Mouse (Mus musculus) limb, embryonic 14.5 days (tissue): Measurements from ENCODE around the gene Alg6. TPM values are rescaled to one million over a fixed set of nuclear protein-coding genes. Genes with fewer than 3 reads are reported as not detected.

ENCODE experiments used
- ATAC-seq: fragments of 200-750 bp; cut with Nextera tagmentation; 2 replicates; pipeline ENCODE4 v1.8.0; 2017; ENCODE audit warnings: low read depth, moderate number of reproducible peaks, moderate TSS enrichment; ENCODE audit not compliant: low FRiP score
- DNase-seq: peaks from one replicate; pipeline ENCODE4 v3.0.0-alpha.2; 2015; ENCODE audit warnings: low spot score
- H3K27ac ChIP-seq: fragments of 300-500 bp; sonication (generic); replicated peaks from 2 replicates; pipeline ENCODE4 v1.5.1; 2014; ENCODE audit warnings: low read depth, mild to moderate bottlenecking, low read length, moderate library complexity, mixed read lengths
- H3K27me3 ChIP-seq: fragments of 300-500 bp; sonication (generic); 2 replicates; pipeline ENCODE4 v1.6.1; 2014; ENCODE audit warnings: low read length, mixed read lengths; ENCODE audit not compliant: control insufficient read depth, insufficient read depth
- H3K36me3 ChIP-seq: fragments of 300-500 bp; sonication (generic); 2 replicates; pipeline ENCODE4 v1.6.1; 2014; ENCODE audit warnings: mild to moderate bottlenecking, low read length, moderate library complexity, mixed read lengths; ENCODE audit not compliant: control insufficient read depth, insufficient read depth
- H3K4me1 ChIP-seq: fragments of 300-500 bp; sonication (generic); 2 replicates; pipeline ENCODE4 v1.6.1; 2014; ENCODE audit warnings: antibody characterized with exemption, low read length, mixed read lengths; ENCODE audit not compliant: control insufficient read depth, insufficient read depth
- H3K4me2 ChIP-seq: fragments of 300-500 bp; sonication (generic); replicated peaks from 2 replicates; pipeline ENCODE4 v1.6.1; 2014; ENCODE audit warnings: low read depth, mild to moderate bottlenecking, low read length, moderate library complexity; ENCODE audit not compliant: severe bottlenecking
- H3K4me3 ChIP-seq: fragments of 300-500 bp; sonication (generic); replicated peaks from 2 replicates; pipeline ENCODE4 v1.5.1; 2014; ENCODE audit warnings: low read length
- H3K9ac ChIP-seq: fragments of 300-500 bp; sonication (generic); 2 replicates; pipeline ENCODE4 v1.6.1; 2014; ENCODE audit warnings: mild to moderate bottlenecking, low read depth, low read length, moderate library complexity; ENCODE audit not compliant: severe bottlenecking
- H3K9me3 ChIP-seq: fragments of 300-500 bp; sonication (generic); 2 replicates; pipeline ENCODE4 v1.6.1; 2016; ENCODE audit warnings: low read length; ENCODE audit not compliant: control insufficient read depth
- POLR2A ChIP-seq: fragments of 200-500 bp; IDR thresholded peaks from 2 replicates; pipeline ENCODE4 v1.8.0; 2012; ENCODE audit warnings: inconsistent platforms, mild to moderate bottlenecking, moderate library complexity, borderline replicate concordance; ENCODE audit not compliant: insufficient read depth, insufficient read length; ENCODE audit errors: extremely low read depth
- WGBS: fragments of 180-500 bp; shearing (Covaris S2); extraction: QIAGEN DNeasy Blood & Tissue Kit; methylation state at CpG from one replicate; pipeline ENCODE4 v1.1.7; 2014; 5-methylcytosine and 5-hydroxymethylcytosine counted together
- polyA plus RNA-seq, 2 experiments: library from polyadenylated mRNA; depleted of rRNA in 1 of 2; stranded (reverse) in 1 of 2; unstranded in 1 of 2; fragments of >200 nt; fragmentation: Nextera tagmentation in 1 of 2; extraction: Ambion mirVana in 1 of 2; gene quantifications; 2 replicates each; pipeline versions ENCODE4 v1.2.1 to v1.2.3; 2012 to 2014

The Alg6 gene
- polyA plus RNA-seq (2012; rRNA removed) (20.7 and 25.0 TPM in 2 replicates), polyA plus RNA-seq (2014; fragmentation: Nextera tagmentation; extraction: Ambion mirVana) (17.4 and 18.9 TPM in 2 replicates)

DNA sequence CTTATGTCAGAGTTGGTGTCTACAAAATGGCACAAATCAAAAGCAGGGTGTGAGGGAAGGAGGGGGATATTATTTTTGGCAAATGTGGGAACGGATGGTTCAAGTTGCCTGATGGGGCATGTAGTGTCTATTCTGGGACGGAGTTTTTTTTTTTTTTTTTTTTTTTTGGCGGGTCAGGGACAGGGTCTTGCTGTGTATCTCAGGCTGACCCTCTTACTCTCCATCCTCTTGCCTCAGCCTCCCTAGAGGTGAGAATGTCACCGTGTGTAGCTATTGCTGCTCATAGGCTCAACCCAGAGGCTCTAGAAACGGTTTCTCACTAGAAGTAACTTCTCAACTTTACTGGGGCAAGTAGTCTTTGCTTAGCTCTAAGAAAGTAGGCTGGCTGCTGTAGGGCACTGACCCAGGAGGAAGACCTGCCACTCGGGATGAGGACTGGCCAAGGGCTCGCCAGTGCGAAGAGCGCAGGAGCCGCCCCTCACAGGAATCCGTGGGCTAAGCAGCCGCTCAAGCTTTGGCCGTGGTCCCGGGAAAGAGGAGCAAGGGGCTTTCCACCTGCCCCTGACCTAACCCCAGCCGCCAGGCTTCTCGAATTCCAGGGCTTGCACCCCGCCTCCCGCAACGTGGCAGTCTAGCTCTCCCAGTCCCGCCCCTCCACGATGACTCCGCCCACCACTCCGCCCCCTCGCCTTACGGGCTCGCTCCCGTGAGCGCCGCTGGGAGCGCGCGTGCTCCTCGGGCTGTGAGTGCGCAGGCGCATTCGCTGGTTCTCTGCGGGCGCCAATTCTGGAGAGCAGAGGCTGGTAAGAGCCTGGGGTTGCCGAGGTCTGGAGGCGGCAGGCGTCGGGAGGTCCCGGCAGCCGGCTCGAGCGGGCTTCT is at the start of gene Alg6:
Gene Alg6, plus strand, starts transcription at position 761 of the 879 bp plus-strand sequence.
- ATAC-seq, result peak; percentile 96
- 5% methylated on average over 32 of the region's 46 CpGs for WGBS

DNA sequence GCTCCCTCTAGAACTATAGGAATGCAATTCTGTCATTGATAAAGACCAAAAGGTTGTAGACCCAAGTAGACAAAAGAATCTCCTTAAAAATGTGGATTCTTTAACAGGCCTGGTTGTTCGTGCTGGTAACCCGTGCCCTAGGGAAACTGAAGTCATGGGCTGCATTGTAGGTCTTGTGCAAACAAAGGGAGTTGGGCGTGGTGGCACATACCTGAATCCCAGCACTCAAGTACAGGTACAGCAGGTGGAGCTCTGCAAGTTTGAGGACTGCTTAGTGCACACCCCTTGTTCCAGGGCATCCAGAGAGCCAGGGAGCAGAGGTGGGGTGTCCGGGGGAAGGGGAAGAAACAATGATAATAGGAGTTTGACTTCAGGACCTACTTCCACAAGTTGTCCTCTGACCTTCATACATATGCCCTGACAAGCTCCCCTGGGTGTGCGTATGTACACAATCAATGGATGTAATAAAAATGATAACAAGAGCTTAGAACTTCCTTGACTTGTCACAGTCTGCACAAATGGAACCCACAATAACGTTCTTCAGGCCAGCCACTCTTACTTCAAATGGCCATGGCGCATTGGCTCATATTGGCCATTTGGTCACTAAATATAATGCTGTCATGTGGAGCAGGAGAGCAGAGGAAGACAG is 45.1 kb upstream of the Alg6 start:
- 85% methylated on average over 7 of the region's 7 CpGs for WGBS
- H3K36me3 ChIP-seq, result no peaks in the 10 kb centered on the region
- H3K9me3 ChIP-seq, result no peaks in the 10 kb centered on the region
- TF ChIP-seq POLR2A, result no peak
- H3K4me3 ChIP-seq, result no peak overlapping the region
- H3K9ac ChIP-seq, result no peak overlapping the region
- H3K27me3 ChIP-seq, result peaks cover 11% of the 10 kb centered on the region
- ATAC-seq (no peak), DNase-seq (no peak)
- H3K4me2 ChIP-seq, result no peak overlapping the region
- no peak overlapping the region for H3K27ac ChIP-seq
- H3K4me1 ChIP-seq, result no peaks in the 10 kb centered on the region

More for the DNA sequence above, at the start of gene Alg6:
- peak; percentile 48; the same call in 1 of the 2 replicates for TF ChIP-seq POLR2A
- peak; percentile 94 for DNase-seq
- no peaks in the 10 kb centered on the region for H3K4me1 ChIP-seq
- H3K4me3 ChIP-seq, result peak within 1 kb of the TSS; percentile 79
- peak within 1 kb of the TSS; percentile 85 for H3K9ac ChIP-seq
- peak within 1 kb of the TSS; percentile 72 for H3K4me2 ChIP-seq
- H3K36me3 ChIP-seq, result peaks cover 9% of the 10 kb centered on the region
- no peaks in the 10 kb centered on the region for H3K27me3 ChIP-seq
- peak within 1 kb of the TSS; percentile 65 for H3K27ac ChIP-seq
- H3K9me3 ChIP-seq, result no peaks in the 10 kb centered on the region

DNA sequence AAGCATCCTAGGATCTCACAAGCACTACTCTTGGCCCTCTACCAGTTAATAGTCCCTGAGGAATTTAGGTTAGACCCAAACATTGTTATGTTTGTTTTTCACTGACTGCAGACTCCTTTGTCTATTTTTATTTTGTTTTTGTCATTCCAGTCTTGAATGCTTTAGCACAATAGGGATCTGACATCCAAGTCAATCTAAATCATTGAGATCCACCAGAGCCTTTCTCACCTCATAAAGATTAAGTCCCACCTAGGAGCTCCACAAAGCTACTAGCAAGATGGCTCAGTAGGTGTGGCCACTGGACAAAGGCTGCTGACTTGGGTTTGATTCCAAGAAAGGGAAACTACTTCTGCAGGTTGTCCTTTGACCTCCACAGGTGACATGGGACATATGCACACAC is 40.3 kb upstream of the Alg6 start:
- Histone ChIP-seq H3K4me2 (no peak overlapping the region), H3K36me3 (no peaks in the 10 kb centered on the region), H3K27ac (no peak overlapping the region), H3K27me3 (no peaks in the 10 kb centered on the region), H3K9me3 (no peaks in the 10 kb centered on the region), H3K4me3 (no peak overlapping the region), H3K4me1 (no peaks in the 10 kb centered on the region), H3K9ac (no peak overlapping the region)
- DNase-seq (no peak), ATAC-seq (no peak)
- no peak for TF ChIP-seq POLR2A

DNA sequence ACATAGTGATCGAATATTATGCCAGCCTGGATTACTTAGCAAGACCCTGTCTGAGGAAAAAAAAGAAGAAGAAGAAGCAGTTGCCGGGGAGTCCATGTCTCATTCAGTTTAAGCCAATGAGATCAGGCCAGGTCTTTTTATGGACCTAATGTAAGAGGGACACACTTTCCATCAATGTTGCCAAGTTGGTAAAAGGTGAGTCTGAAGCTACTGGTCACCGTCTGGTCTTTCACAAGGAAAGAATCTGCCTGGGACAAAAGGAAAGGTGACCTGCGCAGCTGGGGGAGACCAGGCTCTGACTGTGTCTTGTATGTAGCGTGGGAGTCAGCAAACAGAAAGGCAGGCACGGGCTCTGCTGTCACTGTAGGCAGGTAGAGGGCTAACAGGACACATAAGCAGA is 31.5 kb upstream of the Alg6 start:
- no peaks in the 10 kb centered on the region for H3K9me3 ChIP-seq
- TF ChIP-seq POLR2A, result no peak
- H3K9ac ChIP-seq, result no peak overlapping the region
- 86% methylated on average over 6 of the region's 6 CpGs for WGBS
- no peak overlapping the region for H3K27ac ChIP-seq
- H3K4me1 ChIP-seq, result no peaks in the 10 kb centered on the region
- ATAC-seq (no peak), DNase-seq (no peak)
- H3K4me3 ChIP-seq, result no peak overlapping the region
- no peaks in the 10 kb centered on the region for H3K27me3 ChIP-seq
- H3K36me3 ChIP-seq, result no peaks in the 10 kb centered on the region
- no peak overlapping the region for H3K4me2 ChIP-seq

DNA sequence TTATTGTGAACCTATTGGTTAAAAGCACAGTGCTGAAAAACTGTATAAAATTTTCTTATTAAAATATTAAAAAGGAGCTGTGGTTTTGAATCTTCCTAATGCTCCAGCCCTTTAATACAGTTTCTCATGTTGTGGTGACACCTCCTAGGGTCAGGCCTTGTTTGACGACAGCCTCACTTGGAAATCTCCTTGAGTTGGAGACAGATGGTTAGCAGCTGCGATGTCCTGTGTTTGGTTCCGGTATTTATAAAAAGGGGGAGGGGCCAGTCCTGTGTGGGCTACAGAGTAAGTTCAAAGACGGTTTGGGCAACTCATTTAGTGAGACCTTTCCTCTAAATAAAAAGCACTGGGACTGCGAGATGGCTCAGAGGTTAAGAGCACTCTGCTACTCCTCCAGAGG is 29.2 kb upstream of the Alg6 start:
- no peak for ATAC-seq

More for the DNA sequence above, 29.2 kb upstream of the Alg6 start:
- Histone ChIP-seq H3K9ac (no peak overlapping the region), H3K9me3 (no peaks in the 10 kb centered on the region), H3K4me2 (no peak overlapping the region), H3K27me3 (no peaks in the 10 kb centered on the region), H3K36me3 (no peaks in the 10 kb centered on the region), H3K27ac (no peak overlapping the region), H3K4me1 (no peaks in the 10 kb centered on the region), H3K4me3 (no peak overlapping the region)
- WGBS, result 39% methylated on average over 5 of the region's 5 CpGs
- DNase-seq, result no peak
- TF ChIP-seq POLR2A, result no peak
